Mouse (Mus musculus): Measurements from ENCODE around the gene Tmem45a. TPM values are rescaled to one million over a fixed set of nuclear protein-coding genes. Genes with fewer than 3 reads are reported as not detected.
A peak's percentile ranks its signal among the peaks of the same experiment; 100 is the strongest.

Tmem45a gene
- total RNA-seq, 2 experiments from 2014 or later: 1.5 to 2.7 TPM

- no peak for DNase-seq
- intact Hi-C loops (cut with DNase I): no loop called here
Measured at GRCm38 (mm10) chr16:56799541-56800029, 86.4 kb downstream of the Tmem45a start.

GRCm38 (mm10) chr16:56798873-56799272 lies 87.1 kb downstream of the Tmem45a start:
- DNase-seq: no peak
- intact Hi-C loops (cut with DNase I): no loop called here

GRCm38 (mm10) chr16:56795481-56796139 lies 90.4 kb downstream of the Tmem45a start, which contains the start of gene Adgrg7:
TSS of gene Adgrg7 (minus strand) at chr16:56795855.
- no peak for DNase-seq
- intact Hi-C loops (cut with DNase I): no loop called here

DNA sequence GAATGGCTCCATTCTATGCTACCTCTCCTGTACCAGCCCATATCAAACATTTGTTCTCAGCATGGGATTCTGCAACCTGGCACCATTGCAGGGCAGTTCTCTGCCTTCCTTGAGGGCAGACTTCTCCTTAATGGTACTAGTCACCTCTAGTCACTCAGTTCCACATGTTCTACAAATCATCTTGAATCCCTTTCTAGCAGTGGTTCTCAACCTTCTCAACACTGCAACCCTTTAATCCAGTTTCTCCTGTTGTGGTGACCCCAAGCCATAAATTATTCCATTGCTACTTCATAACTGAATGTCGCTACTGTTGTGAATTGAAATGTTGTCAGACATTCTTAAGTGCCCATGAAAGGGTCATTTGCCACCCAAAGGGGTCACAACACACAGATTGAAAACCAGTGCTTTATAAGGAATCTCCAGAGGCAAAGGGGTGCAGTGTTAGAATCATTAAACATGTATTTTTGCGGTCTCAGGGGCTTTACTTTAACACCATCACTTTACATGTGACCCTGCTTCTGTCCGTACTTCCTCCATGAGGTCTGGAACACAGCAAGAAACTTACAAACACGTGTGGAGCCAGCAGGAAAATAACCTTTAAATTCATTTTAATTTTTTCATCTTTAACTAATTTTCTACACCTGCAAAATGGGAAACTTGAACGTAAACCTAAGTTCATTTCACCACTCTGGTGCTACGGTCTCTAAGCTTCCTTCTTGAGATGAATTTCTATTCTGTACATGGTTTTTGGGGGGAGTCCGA lies 91.4 kb downstream of the Tmem45a start:
- no peak for DNase-seq
- intact Hi-C loops (cut with DNase I): no loop called here

DNA sequence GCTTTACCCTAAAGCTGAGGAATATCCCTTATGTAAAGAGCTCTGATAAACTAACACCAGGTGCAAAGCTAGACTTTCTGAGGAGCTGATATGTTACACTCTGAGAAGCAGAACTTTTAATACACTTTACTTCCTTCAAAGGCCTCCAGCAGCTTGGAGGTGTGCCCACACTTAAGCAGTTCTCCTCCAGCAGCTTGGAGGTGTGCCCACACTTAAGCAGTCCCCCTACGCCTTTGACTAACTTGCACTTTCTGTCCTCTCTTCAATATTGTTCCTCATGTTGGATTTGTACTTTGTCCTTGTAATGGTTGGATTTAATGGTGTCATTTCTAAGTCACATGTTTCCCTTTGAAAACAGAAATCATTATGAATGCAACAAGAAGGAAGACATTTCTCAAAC lies 92.2 kb downstream of the Tmem45a start:
- intact Hi-C loops (cut with DNase I): no loop called here
- DNase-seq: no peak

- DNase-seq: no peak
- intact Hi-C loops (cut with DNase I): no loop called here
Measured at GRCm38 (mm10) chr16:56785943-56786342, 100.0 kb downstream of the Tmem45a start.

DNA sequence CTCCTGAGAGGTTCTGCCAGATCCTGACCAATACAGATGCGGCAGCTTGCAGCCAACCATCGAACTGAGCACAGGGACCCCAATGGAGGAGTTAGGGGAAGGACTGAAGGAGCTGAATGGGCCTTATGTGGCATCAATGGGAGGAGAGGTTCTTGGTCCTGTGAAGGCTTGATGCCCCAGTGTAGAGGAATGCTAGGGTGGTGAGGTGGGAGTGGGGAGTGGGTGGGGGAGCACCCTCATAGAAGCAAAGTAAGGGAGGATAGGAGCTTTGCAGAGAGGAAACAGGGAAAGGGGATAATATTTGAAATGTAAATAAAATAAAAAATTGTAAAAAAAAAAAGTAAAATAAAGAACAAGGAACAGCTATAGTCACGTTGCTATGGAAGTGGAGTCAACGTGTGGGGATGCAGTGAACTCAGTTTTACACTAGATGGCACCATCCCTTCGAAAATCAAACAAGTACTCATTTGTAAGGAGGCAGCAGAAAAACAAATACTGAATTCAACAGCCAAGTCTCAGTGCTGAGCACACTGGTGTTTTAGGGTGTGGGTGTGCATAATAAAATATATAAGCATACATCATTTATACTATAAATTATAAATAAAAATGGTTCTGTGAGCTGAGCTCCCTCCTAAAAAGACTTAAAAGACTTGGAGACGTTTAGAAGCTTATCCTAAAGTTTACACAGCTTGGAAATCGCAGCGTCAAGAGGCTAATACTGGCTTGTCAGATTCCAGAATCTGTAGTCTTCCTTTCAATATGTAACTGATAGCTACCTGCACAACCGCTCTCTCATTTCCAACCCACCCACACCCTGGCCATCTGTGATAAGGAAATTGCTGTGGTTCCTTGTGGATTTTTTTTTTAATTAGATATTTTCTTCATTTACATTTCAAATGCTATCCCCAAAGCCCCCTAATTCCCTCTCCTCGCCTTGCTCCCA lies 114.5 kb downstream of the Tmem45a start:
- intact Hi-C loops (cut with DNase I): loop anchor here (2.0 to 10.0 kb wide), 3 partner anchors 149 to 823 kb away; no protein-coding TSS in a partner anchor
- peak; percentile 8 for DNase-seq

Other genes with a start within 250 kb of the Tmem45a start
- 10 to 100 TPM; 85.5 to 91.4 TPM for gene Tfg, start 168.7 kb downstream of the Tmem45a start, total RNA-seq (2021)
- gene Adgrg7, start 90.3 kb downstream of the Tmem45a start, total RNA-seq (2021): not detected
- gene Lnp1, start 41.9 kb upstream of the Tmem45a start, total RNA-seq (2021): 1 to 10 TPM in 1 of 2 experiments, under 1 TPM in 1; 0.62 to 1.9 TPM
- not detected for gene Tmem45a2, start 185.2 kb upstream of the Tmem45a start, total RNA-seq (2021)
- 100 to 1,000 TPM; 112 to 113 TPM for gene Tomm70a, start 235.5 kb upstream of the Tmem45a start, total RNA-seq (2021)

All from left cerebral cortex, postnatal 4 days (tissue).